Mouse (Mus musculus) natural killer cell, adult 2 months (primary cell): ENCODE results near the gene Susd3.

Source experiments
- DNase-seq, 2 experiments: peaks; one replicate each; pipeline ENCODE4 v3.0.0; 2022; ENCODE audit warnings: low spot score in 2 of 2

The Susd3 gene

DNA sequence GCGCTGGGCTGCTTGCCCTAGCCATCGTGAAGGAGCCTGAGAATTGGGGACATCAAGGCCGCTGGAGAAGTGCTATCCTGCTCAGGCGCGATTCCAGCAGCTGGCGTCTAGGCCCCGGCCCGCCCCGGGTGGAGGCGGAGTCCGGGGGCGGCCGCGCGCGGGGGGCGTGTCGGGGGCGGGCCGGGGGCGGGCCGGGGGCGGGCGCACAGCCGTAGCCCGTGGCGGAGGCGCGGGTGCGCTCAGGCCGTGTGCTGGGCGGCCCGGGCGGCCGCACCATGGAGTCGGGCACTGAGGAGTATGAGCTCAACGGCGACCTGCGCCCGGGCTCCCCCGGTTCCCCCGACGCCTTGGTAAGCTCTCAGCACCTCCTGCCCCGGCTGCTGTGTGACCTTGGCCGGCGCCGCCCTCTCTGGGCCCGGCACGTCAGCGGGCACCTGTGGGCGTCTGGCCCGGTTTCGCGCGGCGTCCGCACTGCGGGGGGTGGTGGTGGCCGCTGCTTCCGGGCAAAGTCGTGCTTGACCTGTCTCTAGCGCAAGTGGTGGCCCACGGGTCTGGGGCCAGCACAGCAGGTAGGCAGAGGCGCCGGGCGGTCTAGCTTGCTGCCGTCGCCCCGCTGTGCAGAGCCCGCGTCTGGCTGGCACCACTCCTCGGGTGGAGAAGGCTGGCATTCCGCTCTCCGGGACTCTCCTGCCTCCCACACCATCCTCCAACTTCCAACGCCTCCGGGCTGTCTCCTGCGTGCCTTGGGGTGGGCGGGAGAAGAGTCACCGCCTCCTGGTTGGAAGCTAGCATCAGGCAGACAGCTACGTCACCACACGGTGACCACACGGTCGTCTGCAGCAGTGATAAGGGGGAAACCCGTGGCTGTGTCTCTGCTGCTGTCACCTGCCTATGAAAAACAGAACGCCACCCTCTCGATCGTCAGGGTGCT is 61.0 kb downstream of the Susd3 start, which contains the start of gene Ninj1:
Gene Ninj1, plus strand, starts transcription at position 198 of the 931 bp plus-strand sequence.
- DNase-seq: peak; percentile 91 to 92

DNA sequence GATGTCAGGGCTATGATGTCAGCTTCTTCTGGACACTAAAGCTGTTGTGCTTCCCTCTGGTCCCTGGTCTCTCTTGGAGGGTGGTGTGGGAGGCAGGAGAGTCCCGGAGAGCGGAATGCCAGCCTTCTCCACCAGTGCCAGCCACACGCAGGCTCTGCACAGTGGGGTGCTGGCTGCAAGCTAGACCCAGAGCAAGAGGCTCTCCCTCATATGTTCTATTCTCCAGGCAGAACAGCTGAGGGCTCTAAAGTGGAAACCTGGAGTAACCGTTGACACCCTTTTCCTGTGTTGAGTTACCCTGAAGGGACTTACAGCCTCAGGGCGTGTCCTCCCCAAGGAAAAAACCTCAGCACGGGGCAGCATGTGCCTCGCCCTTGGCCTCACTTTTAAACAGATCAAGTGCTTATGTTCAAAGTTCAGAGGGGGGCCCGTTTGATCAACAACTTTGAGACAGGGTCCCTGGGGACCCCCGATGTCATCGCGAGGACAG is 61.7 kb downstream of the Susd3 start:
- no peak for DNase-seq

DNA sequence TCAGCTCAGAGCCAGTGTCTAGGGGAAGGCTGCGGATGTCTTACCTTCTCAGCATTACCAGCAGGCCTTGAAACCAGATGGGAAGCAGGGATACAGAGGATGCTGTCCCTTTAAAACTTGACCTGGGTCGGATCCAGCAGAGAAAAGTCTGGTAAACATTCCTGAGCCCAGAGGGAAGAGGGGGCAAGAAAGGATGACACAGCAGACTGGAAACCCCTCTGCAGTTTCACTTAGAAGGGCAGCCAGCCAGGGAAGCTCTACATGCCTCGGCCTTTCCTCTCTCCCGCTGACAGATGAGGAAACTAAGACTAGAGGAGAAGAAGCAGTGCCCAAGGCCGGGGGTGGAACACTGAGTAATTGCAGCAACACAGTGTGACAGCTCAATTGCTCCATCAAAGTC is 64.9 kb downstream of the Susd3 start:
- DNase-seq: no peak

DNA sequence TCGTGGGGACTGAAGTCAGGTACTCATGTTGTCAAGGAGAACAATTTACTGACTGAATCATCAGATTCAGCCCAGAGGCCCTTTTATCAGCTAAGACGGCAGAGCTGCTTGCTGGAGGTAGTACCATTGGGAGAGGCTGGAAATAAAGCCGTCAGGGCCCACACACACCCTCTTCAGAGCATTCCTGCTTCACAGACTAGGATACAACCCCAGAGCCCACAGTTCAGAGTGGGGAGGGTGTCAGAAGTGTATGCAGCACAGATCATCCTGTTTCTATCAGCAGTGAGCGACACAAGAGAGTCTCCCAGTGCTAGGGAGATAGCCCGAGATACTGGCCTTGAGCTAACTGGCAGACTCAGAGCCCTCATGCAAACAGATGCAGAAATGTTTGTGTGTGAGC is 65.3 kb downstream of the Susd3 start:
- no peak for DNase-seq

DNA sequence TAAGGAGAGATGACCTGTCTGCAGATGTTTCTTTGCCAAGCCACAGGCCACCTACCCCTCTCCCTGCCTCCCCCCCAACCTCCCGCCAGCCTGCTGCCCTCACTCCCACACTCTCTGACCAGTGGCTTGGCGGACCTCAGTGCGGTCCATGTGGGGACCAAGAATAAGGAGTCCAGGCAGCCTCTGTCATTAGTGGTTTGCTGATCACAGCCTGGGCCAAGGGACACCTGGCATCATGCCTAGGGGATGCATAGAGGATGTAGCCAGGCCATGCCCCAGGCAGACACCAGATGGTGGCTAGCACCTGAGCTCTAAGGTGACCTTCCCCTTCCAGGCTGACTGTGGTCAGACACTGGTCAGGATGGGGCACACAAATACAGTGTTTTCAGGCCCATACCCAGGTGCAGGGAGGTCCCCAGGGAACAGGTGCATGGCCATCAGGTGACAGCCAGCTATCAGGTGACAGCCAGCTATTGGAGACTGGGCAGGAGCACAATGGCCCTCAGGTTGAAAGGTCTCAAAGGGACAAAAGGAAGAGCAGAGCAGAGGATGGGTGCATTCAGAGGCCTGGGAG is 67.0 kb downstream of the Susd3 start:
- no peak for DNase-seq

DNA sequence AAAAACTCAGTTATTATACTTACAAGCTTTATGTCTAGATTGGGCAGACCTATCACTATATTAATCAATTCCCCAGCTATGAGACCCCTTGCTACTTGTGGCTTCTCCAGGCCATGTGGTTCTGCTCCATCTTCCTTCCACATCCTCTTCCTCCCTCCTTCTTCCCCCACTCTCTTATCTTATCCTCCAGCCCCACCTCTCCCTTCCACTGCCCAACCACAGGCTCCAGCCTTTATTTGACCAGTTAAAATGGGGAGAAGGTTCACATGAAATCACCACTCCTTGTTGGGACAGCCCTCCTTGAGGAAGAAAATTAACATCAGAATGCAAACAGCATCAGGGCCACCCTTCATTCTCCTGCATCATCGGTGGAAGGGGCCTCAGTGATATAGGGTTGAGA is 67.8 kb downstream of the Susd3 start:
- DNase-seq: no peak
